Mouse (Mus musculus): ENCODE measurements around the gene Scaf4. TPM values are rescaled to one million over a fixed set of nuclear protein-coding genes. Genes with fewer than 3 reads are reported as not detected.

Gene Scaf4
- polyA plus RNA-seq, 1 experiment from 2014 or later: 25.6 TPM

- Histone ChIP-seq H3K4me1 (replicated peaks; ENCODE audit: control insufficient read depth, insufficient read depth, low read length) (0 out of 2 replicates have a peak, but pooled peaks cover 5% of the 10 kb centered on the region), H3K9ac (replicated peaks; ENCODE audit: low read depth, low read length) (no peak overlapping the region), H3K4me2 (ENCODE audit: low read length) (no peak overlapping the region), H3K36me3 (ENCODE audit: control insufficient read depth, insufficient read depth) (no peaks in the 10 kb centered on the region), H3K27me3 (replicated peaks; ENCODE audit: control insufficient read depth, insufficient read depth, low read length) (no peaks in the 10 kb centered on the region), H3K27ac (ENCODE audit: low read length) (no peak overlapping the region), H3K4me3 (replicated peaks; ENCODE audit: low read length) (no peak overlapping the region), H3K9me3 (ENCODE audit: control insufficient read depth, low read length) (no peaks in the 10 kb centered on the region)
- 96% methylated on average over 6 of the region's 6 CpGs for WGBS
- no peak for ATAC-seq
Observed at GRCm38 (mm10) chr16:90198626-90199025, 85.7 kb downstream of the Scaf4 start.

GRCm38 (mm10) chr16:90197337-90197973, 86.8 kb downstream of the Scaf4 start:
- Histone ChIP-seq H3K36me3 (ENCODE audit: control insufficient read depth, insufficient read depth) (no peaks in the 10 kb centered on the region), H3K9ac (replicated peaks; ENCODE audit: low read depth, low read length) (peak overlapping the region; percentile 48), H3K9me3 (ENCODE audit: control insufficient read depth, low read length) (no peaks in the 10 kb centered on the region), H3K4me3 (replicated peaks; ENCODE audit: low read length) (peak overlapping the region; percentile 40), H3K4me2 (ENCODE audit: low read length) (peak overlapping the region; percentile 52), H3K27ac (ENCODE audit: low read length) (no peak overlapping the region), H3K4me1 (replicated peaks; ENCODE audit: control insufficient read depth, insufficient read depth, low read length) (0 out of 2 replicates have a peak, but pooled peaks cover 5% of the 10 kb centered on the region), H3K27me3 (replicated peaks; ENCODE audit: control insufficient read depth, insufficient read depth, low read length) (no peaks in the 10 kb centered on the region)
- ATAC-seq: peak; percentile 93
- WGBS: 4% methylated on average over 22 of the region's 22 CpGs

GRCm38 (mm10) chr16:90196688-90197240, 87.5 kb downstream of the Scaf4 start:
- H3K4me3 ChIP-seq (replicated peaks; ENCODE audit: low read length): no peak overlapping the region
- H3K4me1 ChIP-seq (replicated peaks; ENCODE audit: control insufficient read depth, insufficient read depth, low read length): 0 out of 2 replicates have a peak, but pooled peaks cover 5% of the 10 kb centered on the region
- no peak for ATAC-seq
- H3K36me3 ChIP-seq (ENCODE audit: control insufficient read depth, insufficient read depth): no peaks in the 10 kb centered on the region
- no peaks in the 10 kb centered on the region for H3K27me3 ChIP-seq (replicated peaks; ENCODE audit: control insufficient read depth, insufficient read depth, low read length)
- H3K9ac ChIP-seq (replicated peaks; ENCODE audit: low read depth, low read length): no peak overlapping the region
- no peak overlapping the region for H3K27ac ChIP-seq (ENCODE audit: low read length)
- H3K9me3 ChIP-seq (ENCODE audit: control insufficient read depth, low read length): no peaks in the 10 kb centered on the region
- WGBS: 88% methylated on average over 7 of the region's 7 CpGs
- no peak overlapping the region for H3K4me2 ChIP-seq (ENCODE audit: low read length)

- Histone ChIP-seq H3K9ac (replicated peaks; ENCODE audit: low read depth, low read length) (no peak overlapping the region), H3K4me3 (replicated peaks; ENCODE audit: low read length) (no peak overlapping the region), H3K27me3 (replicated peaks; ENCODE audit: control insufficient read depth, insufficient read depth, low read length) (no peaks in the 10 kb centered on the region), H3K36me3 (ENCODE audit: control insufficient read depth, insufficient read depth) (no peaks in the 10 kb centered on the region), H3K4me2 (ENCODE audit: low read length) (no peak overlapping the region), H3K4me1 (replicated peaks; ENCODE audit: control insufficient read depth, insufficient read depth, low read length) (0 out of 2 replicates have a peak, but pooled peaks cover 5% of the 10 kb centered on the region), H3K9me3 (ENCODE audit: control insufficient read depth, low read length) (no peaks in the 10 kb centered on the region), H3K27ac (ENCODE audit: low read length) (no peak overlapping the region)
- ATAC-seq: no peak
Observed at GRCm38 (mm10) chr16:90193719-90194118, 90.6 kb downstream of the Scaf4 start.

GRCm38 (mm10) chr16:90191289-90191688, 93.0 kb downstream of the Scaf4 start:
- Histone ChIP-seq H3K36me3 (ENCODE audit: control insufficient read depth, insufficient read depth) (no peaks in the 10 kb centered on the region), H3K9me3 (ENCODE audit: control insufficient read depth, low read length) (no peaks in the 10 kb centered on the region), H3K9ac (replicated peaks; ENCODE audit: low read depth, low read length) (no peak overlapping the region), H3K27me3 (replicated peaks; ENCODE audit: control insufficient read depth, insufficient read depth, low read length) (no peaks in the 10 kb centered on the region), H3K27ac (ENCODE audit: low read length) (no peak overlapping the region), H3K4me2 (ENCODE audit: low read length) (no peak overlapping the region), H3K4me1 (replicated peaks; ENCODE audit: control insufficient read depth, insufficient read depth, low read length) (no peaks in the 10 kb centered on the region), H3K4me3 (replicated peaks; ENCODE audit: low read length) (no peak overlapping the region)
- no peak for ATAC-seq
- WGBS: 75% methylated on average over 6 of the region's 6 CpGs

- H3K36me3 ChIP-seq (ENCODE audit: control insufficient read depth, insufficient read depth): no peaks in the 10 kb centered on the region
- no peaks in the 10 kb centered on the region for H3K27me3 ChIP-seq (replicated peaks; ENCODE audit: control insufficient read depth, insufficient read depth, low read length)
- no peaks in the 10 kb centered on the region for H3K9me3 ChIP-seq (ENCODE audit: control insufficient read depth, low read length)
- WGBS: 41% methylated on average over 13 of the region's 13 CpGs
- no peak overlapping the region for H3K27ac ChIP-seq (ENCODE audit: low read length)
- no peak overlapping the region for H3K4me2 ChIP-seq (ENCODE audit: low read length)
- no peak for ATAC-seq
- no peak overlapping the region for H3K4me3 ChIP-seq (replicated peaks; ENCODE audit: low read length)
- no peak overlapping the region for H3K9ac ChIP-seq (replicated peaks; ENCODE audit: low read depth, low read length)
- H3K4me1 ChIP-seq (replicated peaks; ENCODE audit: control insufficient read depth, insufficient read depth, low read length): no peaks in the 10 kb centered on the region
Observed at GRCm38 (mm10) chr16:90187453-90187852, 96.8 kb downstream of the Scaf4 start.

- WGBS: 42% methylated on average over 8 of the region's 8 CpGs
- no peaks in the 10 kb centered on the region for H3K27me3 ChIP-seq (replicated peaks; ENCODE audit: control insufficient read depth, insufficient read depth, low read length)
- ATAC-seq: peak; percentile 88
- no peaks in the 10 kb centered on the region for H3K36me3 ChIP-seq (ENCODE audit: control insufficient read depth, insufficient read depth)
- no peak overlapping the region for H3K4me3 ChIP-seq (replicated peaks; ENCODE audit: low read length)
- no peaks in the 10 kb centered on the region for H3K9me3 ChIP-seq (ENCODE audit: control insufficient read depth, low read length)
- H3K4me2 ChIP-seq (ENCODE audit: low read length): no peak overlapping the region
- H3K4me1 ChIP-seq (replicated peaks; ENCODE audit: control insufficient read depth, insufficient read depth, low read length): no peaks in the 10 kb centered on the region
- H3K27ac ChIP-seq (ENCODE audit: low read length): no peak overlapping the region
- H3K9ac ChIP-seq (replicated peaks; ENCODE audit: low read depth, low read length): no peak overlapping the region
Observed at GRCm38 (mm10) chr16:90185928-90186588, 98.2 kb downstream of the Scaf4 start.

GRCm38 (mm10) chr16:90184135-90184534, 100.2 kb downstream of the Scaf4 start:
- Histone ChIP-seq H3K9ac (replicated peaks; ENCODE audit: low read depth, low read length) (no peak overlapping the region), H3K36me3 (ENCODE audit: control insufficient read depth, insufficient read depth) (no peaks in the 10 kb centered on the region), H3K27me3 (replicated peaks; ENCODE audit: control insufficient read depth, insufficient read depth, low read length) (no peaks in the 10 kb centered on the region), H3K4me3 (replicated peaks; ENCODE audit: low read length) (no peak overlapping the region), H3K4me2 (ENCODE audit: low read length) (no peak overlapping the region), H3K4me1 (replicated peaks; ENCODE audit: control insufficient read depth, insufficient read depth, low read length) (no peaks in the 10 kb centered on the region), H3K9me3 (ENCODE audit: control insufficient read depth, low read length) (no peaks in the 10 kb centered on the region), H3K27ac (ENCODE audit: low read length) (no peak overlapping the region)
- ATAC-seq: no peak
- WGBS: 87% methylated on average over 6 of the region's 6 CpGs

- 91% methylated on average over 8 of the region's 8 CpGs for WGBS
- H3K9ac ChIP-seq (replicated peaks; ENCODE audit: low read depth, low read length): no peak overlapping the region
- no peaks in the 10 kb centered on the region for H3K9me3 ChIP-seq (ENCODE audit: control insufficient read depth, low read length)
- no peak overlapping the region for H3K4me2 ChIP-seq (ENCODE audit: low read length)
- no peak overlapping the region for H3K27ac ChIP-seq (ENCODE audit: low read length)
- H3K27me3 ChIP-seq (replicated peaks; ENCODE audit: control insufficient read depth, insufficient read depth, low read length): no peaks in the 10 kb centered on the region
- no peaks in the 10 kb centered on the region for H3K36me3 ChIP-seq (ENCODE audit: control insufficient read depth, insufficient read depth)
- peaks cover 5% of the 10 kb centered on the region for H3K4me1 ChIP-seq (replicated peaks; ENCODE audit: control insufficient read depth, insufficient read depth, low read length)
- no peak overlapping the region for H3K4me3 ChIP-seq (replicated peaks; ENCODE audit: low read length)
- ATAC-seq: no peak
Observed at GRCm38 (mm10) chr16:90181673-90182072, 102.6 kb downstream of the Scaf4 start.

All from forebrain, embryonic 16.5 days (tissue).